Mouse (Mus musculus) CD8-positive naive resting alpha-beta T cell, adult 2 months (primary cell): ENCODE measurements around the gene Ptpn14.

ENCODE experiments used
- DNase-seq, 2 experiments: peaks; one replicate each; pipeline ENCODE4 v3.0.0; 2022; ENCODE audit warnings: low read depth in 2 of 2, low spot score in 2 of 2

Gene Ptpn14

GRCm38 (mm10) chr1:189767910-189768309 lies 39.8 kb downstream of the Ptpn14 start:
- DNase-seq = no peak

- DNase-seq = no peak
These were observed 42.4 kb downstream of the Ptpn14 start for GRCm38 (mm10) chr1:189770516-189770915.

GRCm38 (mm10) chr1:189772707-189773106 lies 44.6 kb downstream of the Ptpn14 start:
- no peak for DNase-seq

- no peak for DNase-seq
These were observed 46.7 kb downstream of the Ptpn14 start for GRCm38 (mm10) chr1:189774778-189775177.

GRCm38 (mm10) chr1:189777207-189777606 lies 49.1 kb downstream of the Ptpn14 start:
- DNase-seq = no peak

- DNase-seq = no peak
These were observed 50.3 kb downstream of the Ptpn14 start for GRCm38 (mm10) chr1:189778343-189778742.

- no peak for DNase-seq
These were observed 51.2 kb downstream of the Ptpn14 start for GRCm38 (mm10) chr1:189779226-189779625.

- DNase-seq = no peak
These were observed 53.8 kb downstream of the Ptpn14 start for GRCm38 (mm10) chr1:189781721-189782345.

GRCm38 (mm10) chr1:189782709-189783108 lies 54.6 kb downstream of the Ptpn14 start:
- no peak for DNase-seq

GRCm38 (mm10) chr1:189784503-189784902 lies 56.4 kb downstream of the Ptpn14 start:
- no peak for DNase-seq

- no peak for DNase-seq
These were observed 58.8 kb downstream of the Ptpn14 start for GRCm38 (mm10) chr1:189786707-189787485.

GRCm38 (mm10) chr1:189789545-189789944 lies 61.5 kb downstream of the Ptpn14 start:
- no peak for DNase-seq

GRCm38 (mm10) chr1:189790666-189791065 lies 62.6 kb downstream of the Ptpn14 start:
- DNase-seq = no peak

- DNase-seq = no peak
These were observed 63.6 kb downstream of the Ptpn14 start for GRCm38 (mm10) chr1:189791534-189792217.

- no peak for DNase-seq
These were observed 64.6 kb downstream of the Ptpn14 start for GRCm38 (mm10) chr1:189792560-189793195.

- DNase-seq = peak in 1 of 2 experiments; percentile 30
These were observed 70.9 kb downstream of the Ptpn14 start for GRCm38 (mm10) chr1:189798949-189799348.

GRCm38 (mm10) chr1:189800211-189800961 lies 72.3 kb downstream of the Ptpn14 start:
- no peak for DNase-seq

- DNase-seq = no peak
These were observed 73.2 kb downstream of the Ptpn14 start for GRCm38 (mm10) chr1:189801303-189801702.

- no peak for DNase-seq
These were observed 74.5 kb downstream of the Ptpn14 start for GRCm38 (mm10) chr1:189802575-189802974.

- no peak for DNase-seq
These were observed 75.7 kb downstream of the Ptpn14 start for GRCm38 (mm10) chr1:189803742-189804141.
